Mouse (Mus musculus) spleen, postnatal 10 days (tissue): ENCODE measurements around the gene Hus1.

Experiments used
- DNase-seq, 2 experiments: peaks; one replicate each; pipeline ENCODE4 v3.0.0; 2021 to 2022; ENCODE audit warnings: low spot score in 2 of 2

The Hus1 gene

GRCm38 (mm10) chr11:8978154-8978553 lies 32.8 kb downstream of the Hus1 start:
- DNase-seq: no peak

- DNase-seq: no peak
These were observed 37.8 kb downstream of the Hus1 start, which contains the start of gene Pkd1l1 for GRCm38 (mm10) chr11:8973166-8973565. Gene Pkd1l1, minus strand, starts transcription at chr11:8973266.

GRCm38 (mm10) chr11:8972093-8972492 lies 38.9 kb downstream of the Hus1 start:
- no peak for DNase-seq

- peak in 1 of 2 experiments; percentile 28 for DNase-seq
These were observed 40.5 kb downstream of the Hus1 start for GRCm38 (mm10) chr11:8970509-8970908.

- no peak for DNase-seq
These were observed 42.9 kb downstream of the Hus1 start for GRCm38 (mm10) chr11:8968094-8968493.

GRCm38 (mm10) chr11:8958572-8958971 lies 52.4 kb downstream of the Hus1 start:
- no peak for DNase-seq

- DNase-seq: no peak
These were observed 52.9 kb downstream of the Hus1 start for GRCm38 (mm10) chr11:8958108-8958507.

- peak in 1 of 2 experiments; percentile 22 for DNase-seq
These were observed 54.0 kb downstream of the Hus1 start for GRCm38 (mm10) chr11:8957023-8957422.

GRCm38 (mm10) chr11:8955678-8956077 lies 55.3 kb downstream of the Hus1 start:
- DNase-seq: peak in 1 of 2 experiments; percentile 32

GRCm38 (mm10) chr11:8949765-8950430 lies 61.1 kb downstream of the Hus1 start:
- no peak for DNase-seq

GRCm38 (mm10) chr11:8948871-8949270 lies 62.1 kb downstream of the Hus1 start:
- no peak for DNase-seq

- no peak for DNase-seq
These were observed 66.9 kb downstream of the Hus1 start for GRCm38 (mm10) chr11:8944114-8944513.
